Mouse (Mus musculus): ENCODE measurements around the gene Prkcb.

The Prkcb gene

DNA sequence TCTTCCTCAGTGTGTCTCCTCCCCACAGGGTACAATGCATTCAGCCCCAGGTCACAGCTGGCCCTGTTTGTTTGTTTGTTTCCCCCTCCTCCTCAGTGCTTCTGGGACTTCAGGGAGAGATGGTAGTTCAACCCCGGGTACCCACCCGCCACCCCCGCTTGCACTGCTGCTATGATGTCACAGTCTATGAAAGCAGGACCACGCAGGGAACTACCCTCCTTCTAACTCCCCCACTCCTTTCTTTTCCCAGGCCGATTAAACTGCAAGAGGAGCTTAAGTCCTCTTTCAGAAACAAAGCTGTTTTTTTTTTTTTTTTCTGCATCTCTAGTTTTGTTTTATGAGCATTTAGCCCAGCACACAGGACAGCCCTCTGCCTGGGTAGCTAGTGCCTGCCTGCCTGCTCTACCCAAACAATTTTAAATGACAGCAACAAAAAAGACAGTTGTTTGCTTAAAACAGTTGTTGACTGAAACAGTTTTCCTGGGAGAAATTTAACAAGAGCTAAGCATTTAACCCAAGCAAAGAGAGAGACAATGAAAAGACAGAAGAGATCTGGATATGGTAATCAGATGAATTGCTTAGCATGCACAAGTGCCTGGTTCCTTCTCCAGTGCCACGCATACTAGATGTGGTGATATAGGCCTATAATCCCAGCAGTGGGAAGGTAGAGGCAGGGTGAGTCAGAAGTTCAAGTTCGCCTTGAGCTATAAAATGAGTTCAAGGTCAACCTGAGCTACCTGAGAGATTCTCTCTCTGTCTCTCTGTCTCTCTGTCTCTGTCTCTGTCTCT, 232.5 kb downstream of the Prkcb start:
- no peak for DNase-seq (ENCODE audit: low spot score in 2 of 2)

GRCm38 (mm10) chr7:122528201-122528600, 239.7 kb downstream of the Prkcb start:
- no peak for DNase-seq (ENCODE audit: low spot score in 2 of 2)

DNA sequence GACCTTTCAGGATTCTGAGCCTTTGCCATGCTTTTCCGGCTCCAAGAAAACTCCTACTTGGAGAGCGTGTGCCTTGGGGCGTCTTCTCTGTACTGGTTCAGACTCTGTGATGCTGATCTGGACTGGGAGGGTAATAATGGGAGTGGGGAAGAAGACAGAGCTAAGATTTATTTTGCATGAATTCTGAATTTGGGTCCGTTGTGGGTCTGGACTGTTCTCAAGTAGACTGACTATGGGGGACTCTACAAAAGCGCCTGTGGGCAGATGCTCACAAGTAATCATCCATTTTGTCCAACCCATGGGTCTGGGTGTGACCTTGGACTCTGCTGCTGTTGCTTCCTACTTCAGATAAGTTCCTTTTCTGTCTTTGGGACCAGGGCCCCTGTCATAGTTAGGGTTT, 240.1 kb downstream of the Prkcb start:
- no peak for DNase-seq (ENCODE audit: low spot score in 2 of 2)

DNA sequence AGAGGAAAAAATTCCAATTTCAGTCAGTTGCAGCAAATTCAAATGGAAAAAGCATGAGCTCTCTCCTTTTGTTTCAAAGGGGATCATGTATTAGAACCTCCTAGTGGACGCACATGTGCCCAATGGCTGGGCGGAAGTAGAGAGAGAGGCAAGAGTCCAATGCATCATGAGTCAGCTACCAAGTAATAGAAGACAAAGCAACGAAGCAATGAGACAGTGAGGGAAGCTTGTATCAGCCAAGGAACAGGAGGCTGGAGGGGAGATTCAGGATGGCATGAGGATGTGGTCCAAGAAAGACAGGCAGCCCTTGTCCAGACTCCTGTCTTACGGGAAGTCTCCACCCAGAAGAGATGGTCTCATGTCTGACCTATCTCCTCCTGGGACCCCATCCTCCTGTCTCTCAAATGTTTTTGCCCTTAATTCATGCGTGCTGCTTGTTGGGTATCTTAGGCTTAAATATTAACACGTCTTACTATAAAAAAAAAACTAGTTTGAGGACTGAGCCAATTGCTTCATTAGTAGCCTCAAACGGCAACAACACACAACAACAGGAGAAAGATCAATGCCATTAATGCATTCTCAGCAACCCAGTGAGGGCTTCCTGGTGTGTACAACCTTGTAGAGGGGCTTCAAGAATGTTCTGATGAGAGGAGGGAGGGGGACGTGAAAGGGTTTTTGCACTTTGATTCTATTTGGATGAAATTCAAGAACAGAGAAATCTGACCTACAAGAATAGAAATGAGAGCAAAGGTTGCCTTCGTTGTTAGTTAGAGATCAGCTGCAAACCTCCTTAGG, 245.2 kb downstream of the Prkcb start:
- DNase-seq (ENCODE audit: low spot score in 2 of 2) = no peak

GRCm38 (mm10) chr7:122544616-122545015, 256.1 kb downstream of the Prkcb start:
- DNase-seq (ENCODE audit: low spot score in 2 of 2) = no peak

- no peak for DNase-seq (ENCODE audit: low spot score in 2 of 2)
These were observed 268.1 kb downstream of the Prkcb start for GRCm38 (mm10) chr7:122556575-122557140.

- DNase-seq (ENCODE audit: low spot score in 2 of 2) = no peak
These were observed 269.7 kb downstream of the Prkcb start for GRCm38 (mm10) chr7:122558085-122558811.

DNA sequence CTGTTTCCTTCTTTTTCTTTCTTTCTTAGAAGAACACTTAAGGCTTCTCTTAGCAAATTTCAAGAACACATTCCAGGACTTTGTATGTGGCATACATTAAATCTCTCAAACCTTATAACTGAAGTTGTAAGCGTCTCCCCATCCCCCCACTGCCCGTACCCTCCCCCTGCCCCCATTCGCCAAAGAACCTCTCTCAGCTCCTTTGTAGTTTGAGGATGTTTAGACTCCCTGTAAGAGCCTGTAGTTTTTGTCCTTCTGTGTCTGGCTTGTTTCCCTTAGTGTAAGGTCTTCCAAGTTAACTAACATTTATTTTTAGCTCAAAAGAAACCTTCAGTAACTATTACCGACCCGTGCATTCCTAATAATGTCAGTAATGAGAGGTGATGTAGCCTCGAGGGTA, 270.4 kb downstream of the Prkcb start:
- no peak for DNase-seq (ENCODE audit: low spot score in 2 of 2)

GRCm38 (mm10) chr7:122562586-122562985, 274.0 kb downstream of the Prkcb start:
- DNase-seq (ENCODE audit: low spot score in 2 of 2) = no peak

GRCm38 (mm10) chr7:122565371-122565770, 276.8 kb downstream of the Prkcb start:
- no peak for DNase-seq (ENCODE audit: low spot score in 2 of 2)

- DNase-seq (ENCODE audit: low spot score in 2 of 2) = no peak
These were observed 277.5 kb downstream of the Prkcb start for GRCm38 (mm10) chr7:122566011-122566410.

GRCm38 (mm10) chr7:122568787-122569186, 280.2 kb downstream of the Prkcb start:
- no peak for DNase-seq (ENCODE audit: low spot score in 2 of 2)

GRCm38 (mm10) chr7:122570407-122570806, 281.9 kb downstream of the Prkcb start:
- DNase-seq (ENCODE audit: low spot score in 2 of 2) = no peak

DNA sequence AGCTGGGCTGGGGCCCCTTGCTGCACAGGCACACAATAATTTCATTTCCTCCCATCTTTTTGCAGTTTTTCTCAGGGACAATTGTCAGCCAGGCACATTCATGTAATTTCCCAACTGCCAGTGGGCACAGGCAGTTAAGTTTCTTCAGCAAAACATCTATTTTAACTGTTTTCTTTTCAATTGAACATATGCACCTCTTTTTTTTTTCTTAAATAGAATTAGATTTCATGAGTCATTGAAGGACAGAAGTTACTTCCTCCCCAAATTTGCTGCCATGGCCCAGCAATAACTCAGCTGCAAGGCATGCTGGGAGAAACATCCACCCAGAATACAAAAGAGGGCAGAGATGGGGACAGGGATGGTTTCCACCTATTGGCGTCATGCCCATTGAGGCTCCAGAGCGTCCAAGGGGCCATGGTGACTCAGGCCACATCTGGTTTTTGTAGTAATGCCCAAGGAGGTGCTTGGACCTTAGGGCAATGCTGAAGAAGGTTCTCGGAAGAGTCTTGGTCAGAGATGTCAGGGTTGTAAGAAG, 284.6 kb downstream of the Prkcb start:
- no peak for DNase-seq (ENCODE audit: low spot score in 2 of 2)

DNA sequence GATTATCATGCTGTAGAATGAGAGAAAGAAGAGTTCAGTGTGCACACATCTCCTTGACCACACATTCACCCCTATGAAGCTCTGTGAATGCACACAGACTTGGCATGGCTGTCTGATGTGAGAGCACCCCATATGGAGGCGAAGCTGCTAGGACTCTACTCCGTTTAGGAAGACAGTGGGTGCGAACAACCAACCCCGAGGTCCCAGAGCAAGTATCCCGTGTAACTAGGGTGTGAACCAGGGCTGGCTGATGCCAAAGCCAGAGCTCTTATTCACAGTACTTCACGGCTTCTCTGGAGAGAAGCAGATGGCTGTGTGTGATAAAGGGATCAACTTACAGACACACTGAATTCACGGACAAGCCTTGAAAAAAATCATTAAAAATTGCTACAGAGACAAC, 285.9 kb downstream of the Prkcb start:
- DNase-seq (ENCODE audit: low spot score in 2 of 2) = no peak

- no peak for DNase-seq (ENCODE audit: low spot score in 2 of 2)
These were observed 286.5 kb downstream of the Prkcb start for GRCm38 (mm10) chr7:122575056-122575455.

- no peak for DNase-seq (ENCODE audit: low spot score in 2 of 2)
These were observed 287.0 kb downstream of the Prkcb start for GRCm38 (mm10) chr7:122575506-122575905.

DNA sequence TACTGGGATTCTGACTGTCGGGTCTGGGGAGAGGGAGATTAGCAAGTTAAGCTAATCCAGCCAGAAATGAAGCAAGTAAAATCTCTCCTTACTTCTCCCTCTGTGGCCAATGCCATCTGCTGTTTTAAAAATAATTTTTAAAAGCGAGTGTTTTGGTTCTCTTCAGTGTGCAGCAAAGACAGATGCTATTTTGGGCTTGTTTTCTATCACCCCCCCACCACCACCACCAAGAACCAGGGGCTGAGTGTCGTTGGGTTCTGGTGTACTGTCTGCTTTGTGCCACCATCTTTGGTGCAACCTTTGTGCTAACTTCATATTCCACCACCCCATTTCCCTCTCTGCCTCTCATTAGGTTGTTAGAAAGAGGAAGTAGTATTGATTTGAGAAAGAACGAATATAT, 289.0 kb downstream of the Prkcb start:
- no peak for DNase-seq (ENCODE audit: low spot score in 2 of 2)

DNA sequence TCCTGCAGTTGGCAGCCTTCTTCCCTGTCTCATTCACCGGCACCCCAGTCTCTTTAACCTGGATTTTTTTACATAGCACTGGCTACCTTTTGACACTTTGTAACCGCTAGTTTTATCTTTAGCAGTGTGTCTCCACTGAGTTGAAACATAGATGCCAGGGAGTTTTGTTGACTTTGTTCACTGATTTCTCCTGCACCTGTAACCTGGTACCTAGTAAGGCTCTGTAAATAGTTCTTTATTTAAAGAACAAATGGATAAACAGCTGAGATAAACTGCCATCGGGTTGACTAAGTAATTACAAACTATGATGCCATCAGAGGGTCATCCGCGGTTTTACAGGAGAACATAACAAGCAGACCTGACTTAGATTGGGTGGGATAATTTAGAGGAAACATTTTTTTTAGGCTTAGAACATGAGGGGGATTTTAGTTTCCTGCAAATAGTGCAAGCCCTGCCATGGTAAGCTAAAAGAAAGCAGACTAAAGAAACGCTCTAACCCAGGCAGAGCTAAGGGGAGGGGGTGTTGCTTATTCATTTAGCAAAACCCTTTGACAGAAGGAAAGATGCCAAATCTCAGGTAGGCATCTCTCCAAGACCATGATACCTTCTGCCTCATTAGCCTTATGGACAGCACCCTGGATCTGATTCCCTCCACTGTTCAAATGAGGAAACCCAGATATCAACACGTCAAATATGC, 291.1 kb downstream of the Prkcb start:
- no peak for DNase-seq (ENCODE audit: low spot score in 2 of 2)

GRCm38 (mm10) chr7:122580158-122580475, 291.6 kb downstream of the Prkcb start:
- no peak for DNase-seq (ENCODE audit: low spot score in 2 of 2)

DNA sequence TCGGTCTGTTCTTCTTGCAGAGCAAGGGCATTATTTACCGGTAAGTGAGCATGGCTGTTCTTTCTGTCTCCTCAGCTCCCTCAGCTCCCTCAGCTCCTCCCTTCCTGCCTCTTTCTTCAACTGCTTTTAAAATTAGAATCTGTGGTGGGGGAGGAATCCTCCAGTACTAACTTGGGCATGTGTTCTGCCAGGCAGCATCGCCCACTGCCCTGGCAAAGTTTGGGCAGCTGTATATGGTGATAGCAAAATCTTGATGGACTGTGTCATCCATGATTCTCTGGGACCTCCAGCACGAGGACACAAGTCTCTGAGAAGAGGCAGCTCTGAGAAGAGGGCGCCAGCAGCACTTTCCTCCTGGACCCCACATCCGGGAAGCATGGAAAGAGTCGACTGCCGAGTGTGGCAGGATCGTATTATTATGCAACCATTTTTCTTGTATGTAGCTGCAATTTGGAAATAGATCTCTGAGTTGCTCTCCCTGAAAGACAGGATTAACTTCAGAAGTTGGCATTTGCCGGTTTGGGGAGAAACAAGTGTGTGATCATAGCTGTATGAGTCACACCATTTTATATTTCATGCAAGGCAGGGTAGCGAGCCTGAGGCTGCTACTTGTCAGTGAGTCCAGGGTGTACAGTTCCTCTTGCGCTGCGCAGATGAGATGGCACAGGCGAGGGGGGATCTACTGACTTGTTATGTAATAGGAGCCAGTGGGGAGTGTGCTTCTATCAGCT, 296.0 kb downstream of the Prkcb start:
- DNase-seq (ENCODE audit: low spot score in 2 of 2) = no peak

All from urinary bladder, adult 18-20 months (tissue).